Mouse (Mus musculus) thymus, postnatal 10 days (tissue): ENCODE data around the gene Gpnmb.
A peak's percentile ranks its signal among the peaks of the same experiment; 100 is the strongest.

Experiments used
- DNase-seq, 2 experiments: peaks; one replicate each; pipeline ENCODE4 v3.0.0; 2021; ENCODE audit warnings: low spot score in 2 of 2

The Gpnmb gene

GRCm38 (mm10) chr6:49036275-49037267, at the start of gene Gpnmb:
TSS of gene Gpnmb (plus strand) at chr6:49036546.
- peak in 1 of 2 experiments; percentile 21 for DNase-seq

GRCm38 (mm10) chr6:48989971-48990370, 46.4 kb upstream of the Gpnmb start:
- no peak for DNase-seq

- DNase-seq, result no peak
These were observed 44.4 kb upstream of the Gpnmb start for GRCm38 (mm10) chr6:48991991-48992390.

- DNase-seq, result no peak
These were observed 38.2 kb upstream of the Gpnmb start for GRCm38 (mm10) chr6:48998186-48998585.

- DNase-seq, result no peak
These were observed 37.5 kb upstream of the Gpnmb start for GRCm38 (mm10) chr6:48998796-48999195.

- DNase-seq, result no peak
These were observed 33.0 kb upstream of the Gpnmb start for GRCm38 (mm10) chr6:49003381-49003780.

- peak; percentile 32 to 72 for DNase-seq
These were observed 28.4 kb upstream of the Gpnmb start for GRCm38 (mm10) chr6:49007981-49008380.

- no peak for DNase-seq
These were observed 27.8 kb upstream of the Gpnmb start for GRCm38 (mm10) chr6:49008420-49009160.

- no peak for DNase-seq
These were observed 27.2 kb upstream of the Gpnmb start for GRCm38 (mm10) chr6:49009161-49009555.

- DNase-seq, result no peak
These were observed 26.7 kb upstream of the Gpnmb start for GRCm38 (mm10) chr6:49009665-49010064.

- DNase-seq, result no peak
These were observed 25.2 kb upstream of the Gpnmb start for GRCm38 (mm10) chr6:49011191-49011590.

- DNase-seq, result no peak
These were observed 23.3 kb upstream of the Gpnmb start for GRCm38 (mm10) chr6:49013023-49013422.

GRCm38 (mm10) chr6:49013458-49013857, 22.9 kb upstream of the Gpnmb start:
- DNase-seq, result no peak

GRCm38 (mm10) chr6:49017150-49017549, 19.2 kb upstream of the Gpnmb start:
- DNase-seq, result no peak

GRCm38 (mm10) chr6:49019341-49019740, 17.0 kb upstream of the Gpnmb start:
- DNase-seq, result no peak

GRCm38 (mm10) chr6:49021141-49022012, 15.0 kb upstream of the Gpnmb start:
- no peak for DNase-seq

GRCm38 (mm10) chr6:49022384-49022783, 14.0 kb upstream of the Gpnmb start:
- no peak for DNase-seq

- DNase-seq, result no peak
These were observed 13.0 kb upstream of the Gpnmb start for GRCm38 (mm10) chr6:49023315-49023714.

GRCm38 (mm10) chr6:49025290-49025689, 11.1 kb upstream of the Gpnmb start:
- DNase-seq, result no peak

- DNase-seq, result no peak
These were observed 9.8 kb upstream of the Gpnmb start for GRCm38 (mm10) chr6:49026496-49026895.

- DNase-seq, result no peak
These were observed 8.3 kb upstream of the Gpnmb start for GRCm38 (mm10) chr6:49028019-49028418.

- DNase-seq, result no peak
These were observed 7.6 kb upstream of the Gpnmb start for GRCm38 (mm10) chr6:49028708-49029107.
